Mouse (Mus musculus) frontal cortex, adult (tissue): ENCODE results near the gene Clk2.
"Not testable (repeated sequence)": the region's sequence is repeated elsewhere in the genome, so short reads cannot be mapped to it uniquely, and the experiment has no call there.

Experiments used
- ATAC-seq: cut with Nextera tagmentation; 2 replicates; pipeline ENCODE4 v1.9.2; 2017; ENCODE audit warnings: mild to moderate bottlenecking, moderate library complexity, mixed read lengths; ENCODE audit not compliant: low TSS enrichment

The Clk2 gene

DNA sequence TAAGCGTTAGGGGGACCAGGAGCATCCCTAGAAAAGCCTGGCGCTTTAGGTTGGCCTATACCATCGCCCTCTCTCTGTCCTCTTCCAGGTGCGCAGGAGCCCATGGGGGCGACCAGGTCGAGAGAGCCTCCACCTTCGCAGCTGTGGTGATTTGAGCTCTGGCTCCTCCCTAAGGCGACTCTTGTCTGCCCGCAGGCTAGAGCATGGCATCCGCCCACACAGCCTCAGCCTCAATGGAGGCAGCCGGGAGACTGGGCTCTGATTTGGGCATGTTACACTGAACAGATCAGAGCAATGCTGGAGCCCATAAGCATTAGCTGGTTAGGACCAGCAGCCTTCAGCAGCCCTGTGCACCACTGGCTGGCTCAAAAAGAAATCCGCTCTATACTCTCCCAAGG, 23.9 kb downstream of the Clk2 start:
- no peak for ATAC-seq

DNA sequence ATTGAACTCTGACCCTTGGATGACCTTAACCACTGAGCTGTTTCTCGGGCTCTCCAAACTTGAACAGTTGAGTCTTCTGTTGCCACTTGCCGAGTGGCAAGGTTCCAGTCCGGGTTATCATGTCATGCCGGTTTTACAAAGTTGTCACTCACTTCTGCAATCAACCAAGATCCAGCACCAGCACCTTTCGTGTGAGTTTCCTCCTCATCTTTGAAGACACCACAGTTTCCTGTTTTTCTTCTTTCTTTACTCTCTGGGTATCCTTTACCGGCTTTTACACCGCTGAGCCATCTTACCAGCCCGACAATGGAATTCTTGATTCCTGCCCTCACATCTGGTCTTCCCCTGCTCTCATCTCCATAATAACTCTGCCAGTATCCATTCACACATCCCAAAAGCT, 25.8 kb downstream of the Clk2 start:
- no peak for ATAC-seq

DNA sequence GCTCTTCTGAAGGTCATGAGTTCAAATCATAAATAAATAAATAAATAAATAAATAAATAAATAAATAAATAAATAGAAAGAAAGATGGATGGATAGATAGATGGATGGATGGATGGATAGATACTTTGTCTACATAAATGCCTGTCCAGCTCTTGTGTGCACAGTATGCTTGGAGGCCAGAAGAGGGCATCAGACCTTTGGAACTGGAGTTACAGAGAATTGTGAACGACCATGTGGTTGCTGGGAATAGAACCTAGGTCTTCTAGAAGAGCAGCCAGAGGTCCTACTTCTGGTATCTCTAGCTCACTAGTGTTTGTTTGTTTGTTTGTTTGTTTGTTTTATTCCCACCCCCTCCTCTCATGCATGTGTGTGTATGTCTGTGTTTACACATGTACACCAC, 28.8 kb downstream of the Clk2 start:
- ATAC-seq, result no peak

DNA sequence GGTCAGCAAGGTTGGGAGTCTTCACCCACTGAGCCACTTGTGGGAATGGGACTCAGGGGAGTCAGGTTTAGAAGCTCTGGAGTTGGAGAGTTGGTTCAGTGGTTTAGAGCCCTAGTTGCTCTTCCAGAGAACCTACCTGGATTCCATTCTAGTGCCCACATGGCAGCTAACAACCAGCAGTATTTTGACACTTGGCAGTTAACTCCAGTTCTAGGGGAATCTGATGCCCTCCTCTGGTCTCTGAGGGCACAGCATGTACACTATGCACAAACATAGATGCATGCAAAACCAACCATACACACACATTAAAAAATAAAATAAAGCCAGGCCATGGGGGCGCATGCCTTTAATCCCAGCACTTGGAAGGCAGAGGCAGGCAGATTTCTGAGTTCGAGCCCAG, 29.3 kb downstream of the Clk2 start:
- no peak for ATAC-seq

DNA sequence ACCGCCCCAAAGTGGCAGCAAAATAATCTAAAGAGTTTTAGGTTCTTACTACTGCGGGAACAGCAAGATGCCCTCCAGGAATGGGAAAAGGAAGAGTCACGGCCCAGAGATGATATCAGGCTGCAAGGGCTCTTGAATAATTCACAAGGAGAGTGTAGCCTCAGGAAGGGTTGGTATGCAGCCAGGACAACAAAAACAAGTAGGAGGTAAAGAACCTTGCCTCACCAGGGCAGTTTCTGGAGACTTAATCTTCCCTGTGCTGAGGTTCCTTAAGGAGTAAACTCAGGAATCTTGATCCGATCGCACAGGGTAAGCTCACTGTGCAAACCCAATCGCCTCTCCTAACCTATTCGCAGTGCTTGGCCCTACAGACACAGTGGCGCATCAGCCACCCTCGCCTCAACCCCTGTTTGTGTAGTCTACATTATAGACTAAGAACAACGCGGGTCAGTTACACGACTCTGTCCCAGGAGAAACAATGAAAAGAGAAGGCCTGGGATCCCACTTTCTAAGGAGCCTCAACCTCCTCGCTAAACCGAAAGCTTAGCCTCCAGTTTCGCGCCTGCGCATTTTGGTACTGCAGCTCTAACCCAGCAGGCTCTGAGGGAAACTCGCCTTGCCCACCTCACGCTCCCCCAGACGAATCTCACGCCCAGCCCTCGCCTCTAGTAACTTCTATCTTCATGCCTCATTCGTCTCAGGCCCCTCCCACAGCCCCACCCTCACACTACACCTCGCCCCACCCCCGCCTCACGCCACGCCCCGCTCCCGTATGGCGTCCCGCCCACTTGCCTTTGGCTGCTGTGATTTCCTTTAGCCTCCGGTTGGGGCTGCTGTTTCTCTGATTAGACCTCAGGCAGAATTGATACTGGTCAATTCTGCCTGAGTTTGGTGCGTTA, 31.6 kb downstream of the Clk2 start:
- ATAC-seq, result peak; percentile 97

DNA sequence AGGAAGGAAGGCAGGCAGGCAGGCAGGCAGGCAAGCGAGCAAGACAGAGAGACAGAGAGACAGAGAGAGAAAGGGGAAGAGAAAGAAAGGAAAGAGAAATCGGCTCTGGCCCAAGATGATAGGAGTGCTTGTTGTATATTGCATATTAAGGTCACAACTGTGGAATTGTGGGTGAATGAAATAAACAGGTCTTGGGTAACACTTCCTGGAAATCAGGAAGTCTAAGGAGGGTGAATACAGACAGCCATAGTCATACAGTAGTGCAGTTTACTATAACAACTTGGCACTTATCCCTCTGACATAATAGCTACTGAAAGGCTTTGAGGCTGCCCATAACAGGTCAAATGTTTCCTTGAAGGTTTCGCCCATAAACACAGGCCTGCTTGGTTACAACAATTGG, 35.2 kb downstream of the Clk2 start:
- no peak for ATAC-seq

- ATAC-seq, result peak; percentile 91
Observed at GRCm38 (mm10) chr3:89202253-89203141, 37.9 kb downstream of the Clk2 start, which contains the start of gene Gba. Gba (plus strand) TSS chr3:89202928.

DNA sequence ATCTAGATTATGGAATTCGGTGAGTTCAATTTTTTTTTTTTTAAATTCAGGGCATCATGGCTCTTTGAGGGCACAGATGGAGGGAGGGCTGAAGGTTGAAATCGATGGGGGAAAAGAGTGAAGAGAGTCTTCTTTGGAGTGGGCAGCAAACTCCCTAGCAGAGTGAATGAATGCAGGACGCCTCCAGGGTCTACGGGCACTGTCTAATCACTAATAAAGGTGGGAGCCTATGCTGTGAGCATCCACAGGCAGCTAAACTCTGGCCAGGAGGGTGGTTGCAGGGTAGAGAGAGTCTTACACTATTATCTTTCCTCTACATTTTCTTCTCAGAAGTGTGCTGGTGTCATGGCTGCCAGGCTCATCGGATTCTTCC, 38.5 kb downstream of the Clk2 start:
- ATAC-seq, result peak; percentile 11; the same call in 1 of the 2 replicates

- no peak for ATAC-seq
Observed at GRCm38 (mm10) chr3:89206079-89206478, 41.5 kb downstream of the Clk2 start.

DNA sequence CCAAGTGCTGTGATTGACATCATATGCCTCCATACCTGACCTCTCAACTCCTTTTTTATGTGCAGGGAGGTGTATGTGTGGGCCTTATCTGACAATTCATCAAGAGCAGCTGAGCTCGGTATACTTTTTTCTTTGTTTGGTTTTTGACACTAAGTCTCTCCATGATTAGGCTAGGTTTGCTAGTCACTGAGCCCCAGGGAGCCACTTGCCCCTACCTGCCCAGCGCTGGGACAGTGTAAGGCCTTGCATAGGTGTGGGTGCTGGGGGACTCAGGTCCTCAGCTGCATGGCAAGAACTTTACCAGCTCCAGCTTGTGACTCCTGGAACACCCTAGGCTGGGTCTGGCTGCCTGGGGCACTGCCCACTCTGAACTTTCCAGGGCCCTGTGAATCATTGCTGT, 42.1 kb downstream of the Clk2 start:
- no peak for ATAC-seq

- no peak for ATAC-seq
Observed at GRCm38 (mm10) chr3:89208075-89208657, 43.6 kb downstream of the Clk2 start.

DNA sequence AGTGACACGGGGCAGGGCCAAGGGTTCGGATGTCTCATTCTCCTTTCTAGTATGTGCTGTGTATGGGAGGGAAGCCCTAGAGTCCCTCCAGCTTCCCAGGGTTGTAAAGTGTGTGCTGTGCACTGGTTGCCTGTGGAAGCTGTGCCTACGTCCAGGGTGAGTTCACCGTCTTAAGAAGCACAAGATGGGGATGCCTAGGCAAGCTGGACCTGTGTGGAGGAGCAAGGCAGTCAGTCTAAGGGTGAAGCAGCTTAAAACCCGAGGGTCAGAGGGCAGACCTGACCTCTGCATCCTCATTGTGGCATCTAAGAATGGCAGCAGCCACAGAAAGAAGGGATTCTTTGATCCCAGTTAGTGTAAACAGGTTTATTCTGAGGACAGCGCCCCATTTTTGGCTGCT, 44.1 kb downstream of the Clk2 start:
- no peak for ATAC-seq

- no peak for ATAC-seq
Observed at GRCm38 (mm10) chr3:89209731-89210130, 45.1 kb downstream of the Clk2 start.

- no peak for ATAC-seq
Observed at GRCm38 (mm10) chr3:89210162-89210561, 45.6 kb downstream of the Clk2 start.

DNA sequence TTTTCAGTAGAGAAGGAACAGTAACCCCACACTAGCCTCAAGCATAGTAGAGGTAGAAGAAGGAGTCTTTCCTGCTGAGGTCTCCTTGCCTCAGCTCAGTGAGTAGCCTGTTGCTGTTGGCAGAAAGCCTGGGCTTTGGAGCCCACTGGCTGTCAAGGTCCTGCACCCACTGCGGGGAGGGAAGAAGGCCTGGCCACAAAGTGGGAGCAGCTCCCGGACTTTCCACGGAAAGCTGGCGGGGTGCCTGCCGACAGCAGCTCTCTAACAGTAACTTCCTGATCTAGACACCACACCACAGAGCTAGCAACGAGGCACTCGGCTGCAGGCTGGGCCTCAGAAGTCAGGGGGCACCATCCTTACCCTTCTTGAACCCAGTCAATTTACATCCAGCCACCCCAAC, 46.1 kb downstream of the Clk2 start:
- ATAC-seq, result no peak

GRCm38 (mm10) chr3:89213803-89214530, 49.4 kb downstream of the Clk2 start:
- peak; percentile 80 for ATAC-seq

- no peak for ATAC-seq
Observed at GRCm38 (mm10) chr3:89214681-89215411, 50.3 kb downstream of the Clk2 start, which contains the start of gene Thbs3. Thbs3 (plus strand) TSS chr3:89215180.

- ATAC-seq, result peak; percentile 45
Observed at GRCm38 (mm10) chr3:89215853-89216252, 51.3 kb downstream of the Clk2 start.

DNA sequence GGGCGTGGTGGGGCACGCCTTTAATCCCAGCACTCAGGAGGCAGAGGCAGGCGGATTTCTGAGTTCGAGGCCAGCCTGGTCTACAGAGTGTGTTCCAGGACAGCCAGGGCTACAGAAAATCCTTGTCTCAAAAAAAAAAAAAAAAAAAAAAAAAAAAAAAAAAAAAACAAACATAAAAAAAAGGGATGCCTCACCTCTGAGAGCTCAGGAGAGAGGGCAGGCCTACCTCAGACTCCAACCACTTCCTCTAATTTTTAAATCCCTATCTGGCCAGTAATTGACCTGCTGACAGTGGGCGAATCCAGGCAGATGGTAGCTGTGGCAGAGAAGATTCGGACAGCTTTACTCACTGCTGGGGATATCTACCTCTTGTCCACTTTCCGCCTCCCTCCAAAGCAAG, 51.8 kb downstream of the Clk2 start:
- ATAC-seq, result not testable (repeated sequence)

DNA sequence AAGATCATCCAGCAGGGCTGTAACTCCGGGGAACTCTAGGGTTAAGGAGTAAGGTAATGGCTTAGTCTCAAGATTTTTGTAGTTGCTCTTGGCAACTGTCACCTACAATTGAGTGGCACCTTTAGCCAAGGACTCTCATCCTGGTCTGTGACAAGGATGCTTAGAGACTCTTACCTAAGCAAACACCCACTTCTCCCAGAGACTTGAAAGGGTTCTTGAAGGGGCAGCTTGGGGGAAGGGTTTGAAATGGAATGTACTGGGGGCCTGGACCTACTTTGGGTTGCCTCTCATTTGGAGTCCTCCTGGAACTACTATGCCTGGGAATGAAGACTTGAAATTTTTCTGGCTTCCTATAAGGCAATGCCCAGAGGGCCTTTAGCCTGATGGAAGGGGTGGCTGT, 53.7 kb downstream of the Clk2 start:
- ATAC-seq, result no peak

- ATAC-seq, result no peak
Observed at GRCm38 (mm10) chr3:89219546-89219945, 55.0 kb downstream of the Clk2 start.
